Mouse (Mus musculus) limb, embryonic 13.5 days (tissue): ENCODE results near the gene Bcor. TPM values are rescaled to one million over a fixed set of nuclear protein-coding genes. Genes with fewer than 3 reads are reported as not detected.
A peak's percentile ranks its signal among the peaks of the same experiment; 100 is the strongest.

Source experiments
- ATAC-seq: fragments of 200-750 bp; cut with Nextera tagmentation; 2 replicates; pipeline ENCODE4 v1.8.0; 2017; ENCODE audit warnings: low read depth, moderate number of reproducible peaks, moderate TSS enrichment; ENCODE audit not compliant: low FRiP score
- H3K27ac ChIP-seq: fragments of 300-500 bp; sonication (generic); 2 replicates; pipeline ENCODE4 v1.5.1; 2015; ENCODE audit warnings: inconsistent platforms, mild to moderate bottlenecking, moderate library complexity
- H3K27me3 ChIP-seq: fragments of 300-500 bp; sonication (generic); 2 replicates; pipeline ENCODE4 v1.6.1; 2015; ENCODE audit warnings: mild to moderate bottlenecking, inconsistent platforms
- H3K36me3 ChIP-seq: fragments of 300-500 bp; sonication (generic); 2 replicates; pipeline ENCODE4 v1.6.1; 2015; ENCODE audit warnings: inconsistent platforms, mild to moderate bottlenecking, moderate library complexity
- H3K4me1 ChIP-seq: fragments of 300-500 bp; sonication (generic); 2 replicates; pipeline ENCODE4 v1.6.1; 2015; ENCODE audit warnings: inconsistent platforms
- H3K4me2 ChIP-seq: fragments of 300-500 bp; sonication (generic); replicated peaks from 2 replicates; pipeline ENCODE4 v1.6.1; 2015; ENCODE audit warnings: inconsistent platforms, mild to moderate bottlenecking, moderate library complexity
- H3K4me3 ChIP-seq: fragments of 300-500 bp; sonication (generic); 2 replicates; pipeline ENCODE4 v1.5.1; 2015; ENCODE audit warnings: moderate library complexity, mild to moderate bottlenecking, inconsistent platforms
- H3K9ac ChIP-seq: fragments of 300-500 bp; sonication (generic); 2 replicates; pipeline ENCODE4 v1.6.1; 2015; ENCODE audit warnings: mild to moderate bottlenecking, inconsistent platforms
- H3K9me3 ChIP-seq: fragments of 300-500 bp; sonication (generic); 2 replicates; pipeline ENCODE4 v1.6.1; 2016; ENCODE audit warnings: inconsistent platforms
- WGBS: fragments of 180-500 bp; shearing (Covaris S2); methylation state at CpG from one replicate; pipeline ENCODE4 v1.1.7; 2015; 5-methylcytosine and 5-hydroxymethylcytosine counted together
- polyA plus RNA-seq: library from polyadenylated mRNA; unstranded; fragments of >200 nt; fragmentation: Nextera tagmentation; extraction: Ambion mirVana; gene quantifications from 2 replicates; pipeline ENCODE4 v1.2.1, GENCODE M21; 2015

Bcor gene
- polyA plus RNA-seq, 1 experiment from 2014 or later: 17.8 TPM

DNA sequence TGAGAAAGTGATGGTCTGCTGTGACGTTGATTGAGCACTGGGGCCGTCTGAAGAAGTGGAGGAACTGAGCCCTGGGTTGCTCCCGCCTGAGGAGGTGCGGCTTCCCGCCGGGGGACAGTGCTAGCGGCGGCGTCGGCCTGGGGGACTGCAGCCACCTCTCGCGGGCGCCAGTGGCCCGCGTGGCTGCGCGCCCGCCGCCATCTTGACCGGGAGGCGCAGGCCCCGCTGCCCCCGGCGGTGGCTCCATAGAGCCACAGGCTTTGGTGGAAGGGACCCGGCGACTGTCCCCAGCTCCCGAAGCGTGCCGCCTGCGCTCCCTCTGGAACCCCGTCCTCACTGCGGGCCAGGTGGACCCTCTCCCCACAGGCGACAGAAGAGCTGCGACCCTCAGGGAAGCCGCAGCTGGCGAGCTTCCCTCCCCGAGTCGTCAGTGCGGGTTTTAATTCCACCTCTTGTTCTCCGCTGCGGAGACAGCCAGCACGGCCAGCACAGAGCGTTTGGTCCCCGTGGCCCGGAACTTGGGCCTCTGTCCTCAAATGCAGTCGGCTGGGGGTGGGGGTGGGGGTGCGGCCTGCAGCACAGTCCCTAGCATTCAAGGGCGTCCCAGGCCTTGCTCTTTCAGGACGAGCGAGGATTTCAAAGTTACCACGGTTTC is 19.9 kb downstream of the Bcor start:
- Histone ChIP-seq H3K4me3 (peak overlapping the region; percentile 35), H3K4me2 (peak overlapping the region; percentile 65), H3K36me3 (no peaks in the 10 kb centered on the region), H3K4me1 (peaks cover 34% of the 10 kb centered on the region), H3K9me3 (no peaks in the 10 kb centered on the region), H3K27me3 (peaks cover 79% of the 10 kb centered on the region), H3K27ac (no peak overlapping the region), H3K9ac (peak overlapping the region; percentile 60)
- no peak for ATAC-seq
- 4% methylated on average over 42 of the region's 51 CpGs for WGBS

DNA sequence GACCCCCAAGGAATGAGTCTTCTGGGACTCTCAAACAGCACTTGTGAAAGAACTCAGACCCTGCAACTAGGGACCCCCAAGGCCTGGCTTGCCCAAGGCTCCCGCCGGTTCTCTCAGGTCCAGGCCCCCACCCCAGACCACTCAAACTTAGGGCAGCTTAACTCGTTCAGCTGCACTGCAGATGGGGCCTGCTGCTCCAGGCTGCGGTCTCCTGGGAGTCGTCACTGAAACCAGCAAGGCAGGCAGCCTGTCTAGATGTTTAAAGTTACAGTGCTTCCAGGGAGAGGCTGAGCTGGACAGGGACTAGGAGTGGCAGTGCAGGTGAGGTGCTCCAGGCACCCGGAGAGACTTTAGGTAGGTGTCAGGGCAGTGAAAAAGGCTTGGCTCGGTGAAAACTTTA is 21.9 kb downstream of the Bcor start:
- H3K27me3 ChIP-seq: peaks cover 89% of the 10 kb centered on the region
- no peaks in the 10 kb centered on the region for H3K9me3 ChIP-seq
- no peak overlapping the region for H3K27ac ChIP-seq

DNA sequence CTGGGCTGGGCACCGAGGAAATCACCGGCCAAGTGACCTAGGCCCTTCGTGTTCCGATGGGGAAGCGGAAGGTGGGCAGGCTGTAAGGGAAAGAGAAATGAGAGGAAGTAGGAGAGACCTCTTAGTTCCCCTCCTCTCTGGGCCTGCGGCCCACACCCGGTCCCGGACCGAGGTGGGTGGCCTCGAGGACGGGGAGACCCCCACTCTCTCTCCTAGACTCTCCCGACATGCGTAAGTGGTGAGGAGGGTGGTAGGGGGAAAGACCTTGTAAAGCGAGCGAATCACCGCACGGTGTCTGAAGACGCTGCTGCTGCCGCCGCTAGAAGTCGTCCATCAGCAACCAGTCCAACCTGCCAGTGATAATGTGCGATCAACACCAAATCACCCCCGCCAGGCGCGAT is 23.0 kb downstream of the Bcor start:
- no peak overlapping the region for H3K27ac ChIP-seq
- no peak for ATAC-seq
- WGBS: 2% methylated on average over 21 of the region's 25 CpGs
- H3K4me3 ChIP-seq: peak overlapping the region; percentile 41
- H3K9ac ChIP-seq: 0 out of 2 replicates have a peak overlapping the region, but pooled peaks have one; percentile 45
- peak overlapping the region; percentile 80 for H3K4me2 ChIP-seq
- peaks cover 93% of the 10 kb centered on the region for H3K27me3 ChIP-seq
- peaks cover 62% of the 10 kb centered on the region for H3K4me1 ChIP-seq
- H3K9me3 ChIP-seq: no peaks in the 10 kb centered on the region
- no peaks in the 10 kb centered on the region for H3K36me3 ChIP-seq

More for the DNA sequence above, 21.9 kb downstream of the Bcor start:
- Histone ChIP-seq H3K4me2 (no peak overlapping the region), H3K4me3 (no peak overlapping the region), H3K36me3 (no peaks in the 10 kb centered on the region), H3K9ac (no peak overlapping the region), H3K4me1 (peaks cover 53% of the 10 kb centered on the region)
- WGBS: 14% methylated on average over 7 of the region's 7 CpGs
- no peak for ATAC-seq

DNA sequence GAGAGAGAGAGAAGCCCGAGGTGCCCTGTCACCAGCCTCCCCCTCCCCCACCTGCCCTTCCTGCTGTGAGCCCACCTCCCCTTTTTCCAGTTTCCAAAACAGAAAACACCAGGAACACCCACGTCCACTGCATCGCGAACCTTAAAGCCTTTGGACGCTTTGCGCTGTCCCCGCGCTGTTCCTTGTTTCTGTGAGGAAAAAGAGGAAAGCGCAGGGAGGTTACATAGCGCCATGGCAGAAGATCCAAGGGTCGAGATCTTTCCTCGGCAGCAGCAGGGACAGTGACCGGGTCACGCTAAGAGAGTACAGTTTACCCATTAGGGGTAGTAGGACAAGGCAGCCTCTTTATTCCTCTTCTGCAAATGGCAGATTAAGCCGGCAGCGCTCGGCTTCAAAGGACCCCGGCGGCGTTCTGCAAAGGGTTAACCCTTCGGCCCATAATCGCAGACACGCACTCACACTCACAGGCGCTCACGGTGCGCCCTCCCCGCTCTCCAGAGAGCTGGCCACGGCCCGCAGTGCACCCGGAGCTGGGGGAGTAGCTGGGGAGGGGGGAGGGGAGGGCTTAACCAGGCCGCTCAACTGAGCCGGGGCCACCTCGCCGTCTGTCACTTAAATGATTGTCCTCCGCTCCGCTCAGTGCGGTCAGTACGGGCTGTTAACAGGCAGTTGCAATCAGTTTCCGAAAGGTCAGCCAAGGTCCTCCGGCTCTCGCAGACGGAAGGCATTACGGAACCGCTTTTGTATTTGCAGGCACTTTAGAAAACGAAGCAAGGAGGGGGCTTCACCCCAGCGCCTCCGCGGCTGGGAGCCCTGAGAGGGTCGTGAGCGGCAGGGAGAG is 23.7 kb downstream of the Bcor start:
- Histone ChIP-seq H3K4me3 (peak overlapping the region; percentile 41), H3K4me1 (peaks cover 63% of the 10 kb centered on the region), H3K4me2 (peak overlapping the region; percentile 80), H3K36me3 (no peaks in the 10 kb centered on the region), H3K27ac (peak overlapping the region; percentile 10; the same call in 1 of the 2 replicates), H3K9me3 (no peaks in the 10 kb centered on the region), H3K27me3 (peaks cover 91% of the 10 kb centered on the region), H3K9ac (peak overlapping the region; percentile 45)
- 1% methylated on average over 50 of the region's 50 CpGs for WGBS
- ATAC-seq: no peak

DNA sequence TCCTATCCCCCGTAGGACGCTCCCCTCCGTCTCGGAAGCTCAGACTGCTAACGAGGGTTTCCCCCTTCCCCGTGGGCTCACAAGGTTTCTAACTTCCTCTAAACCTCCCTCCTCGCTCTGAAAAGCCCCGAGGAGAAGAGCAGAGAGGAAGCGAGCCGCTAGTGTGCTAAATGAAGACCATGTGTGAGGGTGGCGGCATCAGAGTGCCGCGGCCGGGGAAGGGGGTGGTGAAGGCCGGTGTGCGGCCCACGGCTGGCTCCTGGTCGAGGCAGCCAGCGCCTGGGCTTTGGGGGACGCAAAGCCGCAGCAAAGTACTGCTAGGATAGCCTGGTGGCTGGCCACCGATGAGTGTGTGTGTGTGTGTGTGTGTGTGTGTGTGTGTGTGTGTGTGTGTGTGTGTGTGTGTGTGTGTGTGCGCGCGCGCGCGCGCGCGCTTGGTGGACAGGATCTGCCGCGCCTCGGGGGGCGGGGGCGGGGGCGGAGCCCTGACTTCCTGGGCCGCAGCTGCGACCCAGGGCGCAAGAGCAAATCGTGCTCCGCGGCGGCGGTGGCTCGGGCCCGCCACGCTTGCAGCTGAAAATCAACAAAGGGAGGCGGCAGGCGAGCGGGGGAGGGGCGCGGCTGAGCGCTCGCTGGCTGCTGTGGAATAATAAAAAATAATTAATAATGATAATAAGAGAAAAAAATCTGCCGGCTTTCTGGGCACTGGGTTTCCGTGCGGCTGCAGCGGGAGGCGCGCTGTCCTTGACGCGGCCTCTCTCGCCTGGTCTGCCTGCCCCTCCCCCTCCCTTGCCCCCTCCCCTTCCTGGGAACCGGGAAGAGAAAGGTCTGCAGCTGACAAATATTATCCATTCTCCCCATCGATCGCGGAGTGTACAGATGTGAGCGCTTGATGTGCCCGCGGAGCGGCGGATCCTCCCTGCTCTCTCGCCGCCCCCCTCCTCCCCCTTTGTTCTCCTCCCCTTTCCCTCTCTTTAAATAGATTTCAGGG is 24.7 kb downstream of the Bcor start:
- Histone ChIP-seq H3K27me3 (peaks cover 93% of the 10 kb centered on the region), H3K4me2 (peak overlapping the region; percentile 80), H3K27ac (peak overlapping the region; percentile 79), H3K4me3 (peak overlapping the region; percentile 41), H3K36me3 (no peaks in the 10 kb centered on the region), H3K9ac (peak overlapping the region; percentile 58), H3K4me1 (peaks cover 68% of the 10 kb centered on the region), H3K9me3 (no peaks in the 10 kb centered on the region)
- peak; percentile 39 for ATAC-seq
- under 1% methylated on average over 51 of the region's 75 CpGs for WGBS

DNA sequence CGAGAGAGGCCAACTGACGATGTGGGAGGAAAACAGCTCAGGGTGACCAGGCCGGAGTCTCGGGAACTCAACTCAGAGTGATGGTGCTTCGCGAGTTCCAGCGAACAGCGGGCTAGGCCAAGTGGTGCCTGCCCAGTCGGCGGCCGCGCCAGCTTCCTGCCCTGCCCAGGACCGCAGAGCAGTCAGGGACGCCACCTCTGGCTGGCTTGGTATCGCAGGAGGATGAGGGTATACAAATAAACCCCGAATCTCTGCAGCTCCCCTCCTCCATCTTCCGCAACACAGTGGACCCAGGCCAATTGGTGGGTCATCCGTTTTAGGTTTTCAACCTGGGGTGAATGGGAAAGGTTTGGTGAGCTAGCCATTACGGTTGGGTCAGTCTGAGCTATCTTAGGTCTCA is 25.6 kb downstream of the Bcor start:
- Histone ChIP-seq H3K9ac (no peak overlapping the region), H3K4me3 (peak overlapping the region; percentile 41), H3K4me1 (peaks cover 68% of the 10 kb centered on the region), H3K27me3 (peaks cover 93% of the 10 kb centered on the region), H3K36me3 (no peaks in the 10 kb centered on the region), H3K9me3 (no peaks in the 10 kb centered on the region), H3K4me2 (peak overlapping the region; percentile 80), H3K27ac (peak overlapping the region; percentile 52; the same call in 1 of the 2 replicates)
- WGBS: 3% methylated on average over 19 of the region's 19 CpGs
- no peak for ATAC-seq

DNA sequence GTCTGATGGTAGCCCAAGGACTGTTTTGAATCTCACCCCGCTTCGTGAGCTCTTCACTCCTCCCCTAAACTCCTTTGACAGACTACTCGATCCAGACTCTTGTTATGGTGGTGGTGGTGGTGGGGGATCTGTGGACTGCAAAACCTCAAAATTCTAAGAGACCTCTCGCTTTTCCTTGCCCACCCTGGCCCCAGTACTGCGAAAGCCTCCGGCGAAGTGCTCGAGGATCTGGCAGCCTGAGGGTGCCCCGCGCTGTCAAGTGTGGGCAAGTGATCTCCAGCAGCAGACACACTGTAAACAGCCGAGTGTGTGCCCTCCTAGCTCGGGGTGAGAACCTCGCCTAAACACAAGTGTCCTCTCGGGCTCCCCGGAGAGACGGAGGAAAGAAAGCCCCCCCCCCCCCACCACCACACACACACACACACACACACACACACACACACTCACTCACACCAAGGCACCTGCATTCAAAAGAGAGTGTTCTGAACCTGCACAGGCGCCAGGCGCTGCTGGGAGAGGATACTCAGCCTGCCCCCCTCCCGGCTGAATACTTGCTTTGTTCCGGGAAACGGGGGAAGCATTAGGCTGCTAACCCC is 26.2 kb downstream of the Bcor start:
- Histone ChIP-seq H3K9me3 (no peaks in the 10 kb centered on the region), H3K27ac (peak overlapping the region; percentile 73; the same call in 1 of the 2 replicates), H3K4me3 (peak overlapping the region; percentile 41), H3K9ac (peak overlapping the region; percentile 51; the same call in 1 of the 2 replicates), H3K4me2 (peak overlapping the region; percentile 80), H3K36me3 (no peaks in the 10 kb centered on the region), H3K4me1 (peaks cover 71% of the 10 kb centered on the region), H3K27me3 (peaks cover 93% of the 10 kb centered on the region)
- 6% methylated on average over 21 of the region's 21 CpGs for WGBS
- no peak for ATAC-seq

DNA sequence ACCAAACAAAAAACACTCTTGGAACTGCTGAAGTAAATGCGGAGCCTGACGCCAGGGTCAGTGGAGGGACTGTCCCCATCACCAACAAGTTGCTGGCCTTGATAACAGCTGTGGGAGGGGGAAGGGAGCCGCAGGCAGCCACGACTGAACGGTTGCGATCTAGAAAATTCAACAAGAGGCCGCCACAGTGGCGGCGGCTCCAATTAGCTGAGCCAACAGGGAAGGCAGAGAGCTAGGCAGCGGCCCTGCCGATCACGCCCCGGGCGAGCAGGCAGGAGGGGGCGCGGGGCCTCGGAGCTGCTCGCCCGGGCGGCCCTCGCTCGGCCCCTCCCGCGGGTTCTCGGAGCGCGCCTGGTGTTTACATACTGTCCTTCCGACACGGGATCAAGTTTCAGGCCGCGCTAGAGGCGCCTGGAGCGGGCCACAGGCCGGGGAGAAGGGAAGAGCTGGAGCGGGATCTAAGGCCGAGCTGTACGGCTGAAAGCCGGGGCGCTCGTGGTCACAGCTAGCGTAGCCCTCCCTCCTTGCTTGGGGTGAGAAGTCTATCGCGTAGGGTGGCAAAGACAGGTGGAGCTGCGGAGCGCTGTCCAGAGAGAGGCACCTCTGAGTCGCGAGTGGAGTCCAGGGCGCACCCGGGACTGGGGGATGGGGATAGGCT is 26.8 kb downstream of the Bcor start:
- under 1% methylated on average over 41 of the region's 49 CpGs for WGBS
- peak; percentile 55 for ATAC-seq
- H3K27ac ChIP-seq: peak overlapping the region; percentile 73; the same call in 1 of the 2 replicates
- no peaks in the 10 kb centered on the region for H3K9me3 ChIP-seq
- no peaks in the 10 kb centered on the region for H3K36me3 ChIP-seq
- H3K27me3 ChIP-seq: peaks cover 93% of the 10 kb centered on the region
- H3K4me2 ChIP-seq: peak overlapping the region; percentile 80
- peak overlapping the region; percentile 33 for H3K4me3 ChIP-seq
- H3K9ac ChIP-seq: peak overlapping the region; percentile 51
- H3K4me1 ChIP-seq: peaks cover 70% of the 10 kb centered on the region

DNA sequence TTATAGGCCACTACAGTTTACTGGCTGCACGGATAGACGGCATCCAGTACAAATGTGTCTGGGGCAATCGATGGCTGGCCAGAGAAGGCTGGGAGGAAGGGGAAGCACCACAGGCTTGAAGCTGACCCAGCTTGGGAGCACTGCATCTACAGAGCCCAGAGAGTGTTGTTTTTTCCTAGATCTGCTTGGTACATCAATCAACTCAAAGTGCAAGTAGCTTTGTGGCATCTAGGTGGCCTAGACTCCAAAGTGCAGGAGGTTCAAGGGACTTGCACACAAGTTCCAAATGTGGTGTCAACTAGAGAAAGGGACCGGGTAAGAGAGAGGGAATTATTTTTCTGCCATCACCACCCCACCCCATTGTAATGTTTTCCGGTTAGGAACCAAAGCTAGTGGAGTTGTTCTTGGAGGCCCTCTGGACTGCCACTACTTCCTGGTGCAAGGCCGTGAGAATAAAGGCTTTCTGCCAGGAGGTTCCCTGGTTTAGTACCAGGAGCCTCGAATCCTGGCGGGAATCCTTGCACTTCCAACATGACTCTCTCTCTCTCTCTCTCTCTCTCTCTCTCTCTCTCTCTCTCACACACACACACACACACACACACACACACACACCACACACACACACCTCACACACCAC is 27.5 kb downstream of the Bcor start:
- ATAC-seq: no peak
- WGBS: 27% methylated on average over 8 of the region's 8 CpGs
- H3K27me3 ChIP-seq: peaks cover 93% of the 10 kb centered on the region
- H3K9ac ChIP-seq: no peak overlapping the region
- H3K9me3 ChIP-seq: no peaks in the 10 kb centered on the region
- no peak overlapping the region for H3K4me3 ChIP-seq
- peak overlapping the region; percentile 80 for H3K4me2 ChIP-seq
- peaks cover 64% of the 10 kb centered on the region for H3K4me1 ChIP-seq
- H3K36me3 ChIP-seq: no peaks in the 10 kb centered on the region
- no peak overlapping the region for H3K27ac ChIP-seq

DNA sequence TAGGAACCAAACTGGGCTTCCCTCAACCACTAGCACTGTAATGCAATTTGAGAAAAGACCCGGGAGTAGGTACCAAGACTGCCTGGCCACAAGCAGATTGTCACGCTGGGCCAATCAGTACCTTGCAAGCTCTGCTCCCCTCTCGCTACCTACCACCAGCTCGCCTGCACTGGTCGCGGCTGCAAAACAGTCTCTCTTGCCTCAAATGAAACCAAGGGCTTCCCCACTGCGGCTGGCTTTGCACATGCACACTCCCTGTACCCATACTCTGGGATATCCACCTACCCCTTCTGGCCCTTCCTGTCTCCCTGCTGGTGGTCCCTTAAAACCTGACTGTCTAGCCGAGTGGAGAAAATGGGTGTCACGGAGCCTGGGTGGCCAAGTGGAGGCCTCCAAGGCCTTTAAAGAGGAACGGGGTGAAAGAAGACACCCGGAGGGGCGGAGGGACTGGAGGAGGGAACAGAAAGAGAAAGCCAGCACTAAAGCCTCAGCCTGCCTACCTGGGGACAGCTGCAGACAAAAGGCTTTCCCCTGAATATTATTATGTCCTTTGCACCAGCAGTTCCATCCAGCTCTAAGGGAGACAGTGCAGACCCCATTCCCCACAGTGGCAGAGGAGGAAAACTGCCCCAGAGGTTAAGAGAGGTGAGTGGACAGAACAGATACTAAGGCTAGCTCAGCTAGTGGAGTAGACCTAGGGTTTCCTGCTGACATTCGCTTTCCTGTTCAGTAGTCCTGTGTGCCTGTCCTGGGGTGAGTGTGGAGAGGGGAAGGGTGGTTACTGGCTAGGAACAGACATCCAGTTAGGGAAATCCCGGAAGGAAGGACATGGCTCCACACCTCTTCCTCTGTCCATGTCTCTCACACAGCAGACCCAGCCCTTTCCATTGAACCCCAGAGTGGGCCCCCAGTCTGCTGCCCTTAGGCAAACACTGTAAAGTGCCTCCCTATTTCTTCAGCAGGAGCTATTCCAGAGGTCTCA is 30.0 kb downstream of the Bcor start:
- H3K4me1 ChIP-seq: peaks cover 66% of the 10 kb centered on the region
- no peaks in the 10 kb centered on the region for H3K9me3 ChIP-seq
- no peak overlapping the region for H3K4me3 ChIP-seq
- H3K27ac ChIP-seq: no peak overlapping the region
- 0 out of 2 replicates have a peak overlapping the region, but pooled peaks have one; percentile 7 for H3K4me2 ChIP-seq
- no peaks in the 10 kb centered on the region for H3K36me3 ChIP-seq
- H3K9ac ChIP-seq: no peak overlapping the region
- no peak for ATAC-seq
- H3K27me3 ChIP-seq: peaks cover 97% of the 10 kb centered on the region
- 13% methylated on average over 14 of the region's 14 CpGs for WGBS
